Mouse (Mus musculus): ENCODE results near the gene Vmn2r37. TPM values are rescaled to one million over a fixed set of nuclear protein-coding genes. Genes with fewer than 3 reads are reported as not detected.
"Not testable (repeated sequence)": the region's sequence is repeated elsewhere in the genome, so short reads cannot be mapped to it uniquely, and the experiment has no call there.

Gene Vmn2r37
- not detected in 2 replicates for polyA plus RNA-seq (2016; fragmentation: Nextera tagmentation; extraction: Ambion mirVana)

GRCm38 (mm10) chr7:9223553-9223952, at the start of gene Vmn2r37:
Gene Vmn2r37, minus strand, starts transcription at chr7:9223653.
- H3K27me3 ChIP-seq (replicated peaks); ATAC-seq (ENCODE audit: low FRiP score, low read depth); H3K4me3 ChIP-seq; H3K27ac ChIP-seq; H3K4me2 ChIP-seq (replicated peaks); H3K4me1 ChIP-seq; H3K36me3 ChIP-seq; H3K9me3 ChIP-seq; H3K9ac ChIP-seq: not testable (repeated sequence)
- WGBS: 44% methylated on average over 2 of the region's 2 CpGs

Other genes with a start within 250 kb of the Vmn2r37 start
- not detected in 2 replicates for gene Vmn2r39, start 192.9 kb downstream of the Vmn2r37 start, polyA plus RNA-seq (2016; fragmentation: Nextera tagmentation; extraction: Ambion mirVana)
- not detected in 2 replicates for gene Vmn2r38, start 125.8 kb downstream of the Vmn2r37 start, polyA plus RNA-seq (2016; fragmentation: Nextera tagmentation; extraction: Ambion mirVana)